Mouse (Mus musculus): Measurements from ENCODE around the gene Atoh8.

- no peak for TF ChIP-seq CTCF (IDR thresholded peaks at IDR 0.05; ENCODE audit: low read depth)
- TF ChIP-seq EP300 (IDR thresholded peaks at IDR 0.05; ENCODE audit: low read depth): no peak
These were observed 17.1 kb upstream of the Atoh8 start for GRCm38 (mm10) chr6:72252433-72252832.

All from liver, embryonic 14.5 days (tissue).